Mouse (Mus musculus) hematopoietic stem cell, adult 5-6 weeks (primary cell): ENCODE measurements around the gene Cercam. TPM values are rescaled to one million over a fixed set of nuclear protein-coding genes. Genes with fewer than 3 reads are reported as not detected.
A peak's percentile ranks its signal among the peaks of the same experiment; 100 is the strongest.
"Not testable (repeated sequence)": the region's sequence is repeated elsewhere in the genome, so short reads cannot be mapped to it uniquely, and the experiment has no call there.

ENCODE experiments used
- ATAC-seq, 2 experiments: fragments of 125-278 bp in 1 of 2; replicated peaks in 1 of 2; 2 replicates each; pipeline ENCODE4 v1.8.0; 2016 to 2017; ENCODE audit warnings: inconsistent platforms in 2 of 2, mild to moderate bottlenecking in 2 of 2, moderate number of reproducible peaks in 2 of 2, low read depth in 1 of 2, moderate TSS enrichment in 1 of 2; ENCODE audit not compliant: low FRiP score in 2 of 2, poor library complexity in 2 of 2, severe bottlenecking in 2 of 2, insufficient read depth in 1 of 2, low TSS enrichment in 1 of 2
- total RNA-seq: library from RNA; stranded (forward); fragments of 172-1452, 232-1000 nt; gene quantifications from 2 replicates; pipeline ENCODE4 v1.2.3, GENCODE M21; 2017

Cercam gene
- total RNA-seq, 1 experiment from 2014 or later = 7.7 TPM

- no peak for ATAC-seq
These were observed 11.2 kb downstream of the Cercam start for GRCm38 (mm10) chr2:29879964-29880830.

GRCm38 (mm10) chr2:29886659-29887292, 17.8 kb downstream of the Cercam start:
- ATAC-seq = not testable (repeated sequence)

GRCm38 (mm10) chr2:29889066-29889944, 20.3 kb downstream of the Cercam start, which contains the start of gene Odf2:
Gene Odf2, plus strand, starts transcription at chr2:29889221.
- peak; percentile 90 to 92 for ATAC-seq

GRCm38 (mm10) chr2:29889991-29890833, 21.2 kb downstream of the Cercam start:
- peak; percentile 55 to 60 for ATAC-seq

- no peak for ATAC-seq
These were observed 22.8 kb downstream of the Cercam start for GRCm38 (mm10) chr2:29891773-29892172.

- no peak for ATAC-seq
These were observed 27.1 kb downstream of the Cercam start for GRCm38 (mm10) chr2:29896071-29896470.

- no peak for ATAC-seq
These were observed 28.4 kb downstream of the Cercam start for GRCm38 (mm10) chr2:29897366-29897765.

- no peak for ATAC-seq
These were observed 29.1 kb downstream of the Cercam start for GRCm38 (mm10) chr2:29898081-29898480.

- ATAC-seq = no peak
These were observed 33.2 kb downstream of the Cercam start for GRCm38 (mm10) chr2:29902194-29902593.

GRCm38 (mm10) chr2:29908171-29908570, 39.2 kb downstream of the Cercam start:
- not testable (repeated sequence) for ATAC-seq

- no peak for ATAC-seq
These were observed 41.1 kb downstream of the Cercam start for GRCm38 (mm10) chr2:29910042-29910441.

GRCm38 (mm10) chr2:29917621-29918020, 48.7 kb downstream of the Cercam start:
- no peak for ATAC-seq

GRCm38 (mm10) chr2:29922011-29922410, 53.0 kb downstream of the Cercam start:
- no peak for ATAC-seq

- ATAC-seq = no peak
These were observed 57.6 kb downstream of the Cercam start for GRCm38 (mm10) chr2:29926542-29926941.

- no peak for ATAC-seq
These were observed 61.5 kb downstream of the Cercam start for GRCm38 (mm10) chr2:29930506-29930905.

- no peak for ATAC-seq
These were observed 62.2 kb downstream of the Cercam start for GRCm38 (mm10) chr2:29931194-29931593.
